Mouse (Mus musculus): Measurements from ENCODE around the gene Gm37240.

DNA sequence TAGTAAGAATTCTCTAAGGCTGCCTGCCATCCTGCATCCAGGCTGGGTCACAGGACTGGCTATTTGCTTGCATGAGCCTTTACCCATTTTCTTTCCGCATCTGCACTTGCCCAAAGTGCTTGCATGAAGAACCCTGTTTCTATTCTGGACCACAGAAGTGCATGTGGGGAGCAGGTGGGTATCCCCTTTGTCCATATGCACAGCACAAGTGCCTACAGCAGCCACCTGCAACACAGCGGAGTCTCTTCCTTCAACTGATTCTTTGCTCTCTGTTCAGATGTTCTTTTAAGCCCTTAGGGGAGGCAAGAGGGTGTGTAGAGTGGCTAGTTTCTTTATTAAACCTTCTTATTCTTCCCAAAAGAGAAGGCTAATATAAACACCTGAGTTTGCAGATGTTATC lies 1133.5 kb downstream of the Gm37240 start:
- TF ChIP-seq POLR2A (IDR thresholded peaks at IDR 0.05; ENCODE audit: borderline replicate concordance, extremely low read depth, insufficient read depth, insufficient read length, poor library complexity, severe bottlenecking) (no peak), CTCF (IDR thresholded peaks at IDR 0.05; ENCODE audit: borderline replicate concordance, extremely low read depth, insufficient read depth, insufficient read length) (no peak)
